Mouse (Mus musculus) T-helper 17 cell (primary cell): ENCODE measurements at regions not wholly inside any gene's neighbourhood (a gene's known extent, or its start where the extent isn't known, plus 50 kb on each side); places are given as distances from the start of the nearest gene placed in this dataset.

ENCODE experiments used
- in situ Hi-C, 2 experiments: fragments of 300-600 bp; cut with MboI, MseI; formaldehyde crosslinking; loops; 1 replicate in 1 of 2; 2 replicates in 1 of 2; pipeline ENCODE4 v1.15.1; 2025; ENCODE audit warnings: high pct_unique_total_duplicates in 2 of 2

GRCm38 (mm10) chr5:139598715-139599114 is 55.4 kb downstream of the Uncx start:
- in situ Hi-C loops: no loop called here

- in situ Hi-C loops: no loop called here
Measured at GRCm38 (mm10) chr5:139599191-139599937, 56.1 kb downstream of the Uncx start.

GRCm38 (mm10) chr5:139600213-139600612 is 56.9 kb downstream of the Uncx start:
- in situ Hi-C loops: loop anchor here in 1 of 2 experiments (25.0 kb wide), 1 partner anchor 1263 kb away; the partner anchor contains the start of gene Pvrig

GRCm38 (mm10) chr5:139602860-139603259 is 59.6 kb downstream of the Uncx start:
- in situ Hi-C loops: loop anchor here in 1 of 2 experiments (25.0 kb wide), 1 partner anchor 1266 kb away; the partner anchor contains the start of gene Pvrig

- in situ Hi-C loops: loop anchor here in 1 of 2 experiments (25.0 kb wide), 1 partner anchor 1266 kb away; the partner anchor contains the start of gene Pvrig
Measured at GRCm38 (mm10) chr5:139603535-139603934, 60.2 kb downstream of the Uncx start.

- in situ Hi-C loops: loop anchor here in 1 of 2 experiments (25.0 kb wide), 1 partner anchor 1267 kb away; the partner anchor contains the start of gene Pvrig
Measured at GRCm38 (mm10) chr5:139604327-139604726, 61.0 kb downstream of the Uncx start.

GRCm38 (mm10) chr5:139610610-139611520 is 67.6 kb downstream of the Uncx start:
- in situ Hi-C loops: loop anchor here in 1 of 2 experiments (25.0 kb wide), 1 partner anchor 1274 kb away; the partner anchor contains the start of gene Pvrig

GRCm38 (mm10) chr5:139612224-139612623 is 68.9 kb downstream of the Uncx start:
- in situ Hi-C loops: loop anchor here in 1 of 2 experiments (25.0 kb wide), 1 partner anchor 1275 kb away; the partner anchor contains the start of gene Pvrig

- in situ Hi-C loops: loop anchor here in 1 of 2 experiments (25.0 kb wide), 1 partner anchor 1275 kb away; the partner anchor contains the start of gene Pvrig
Measured at GRCm38 (mm10) chr5:139612676-139613075, 69.4 kb downstream of the Uncx start.

GRCm38 (mm10) chr5:139613601-139614000 is 70.3 kb downstream of the Uncx start:
- in situ Hi-C loops: loop anchor here in 1 of 2 experiments (25.0 kb wide), 1 partner anchor 1276 kb away; the partner anchor contains the start of gene Pvrig

- in situ Hi-C loops: loop anchor here in 1 of 2 experiments (25.0 kb wide), 1 partner anchor 1282 kb away; the partner anchor contains the start of gene Pvrig
Measured at GRCm38 (mm10) chr5:139619301-139620161, 76.2 kb downstream of the Uncx start.

- in situ Hi-C loops: no loop called here
Measured at GRCm38 (mm10) chr5:139625871-139626460, 82.7 kb downstream of the Uncx start.

- in situ Hi-C loops: no loop called here
Measured at GRCm38 (mm10) chr5:139627552-139627951, 84.3 kb downstream of the Uncx start.

- in situ Hi-C loops: no loop called here
Measured at GRCm38 (mm10) chr5:139637028-139637427, 93.7 kb downstream of the Uncx start.

- in situ Hi-C loops: no loop called here
Measured at GRCm38 (mm10) chr5:139640652-139641612, 95.2 kb downstream of the Micall2 start.

- in situ Hi-C loops: no loop called here
Measured at GRCm38 (mm10) chr5:139644816-139645215, 91.3 kb downstream of the Micall2 start.

- in situ Hi-C loops: no loop called here
Measured at GRCm38 (mm10) chr5:139651041-139651440, 85.1 kb downstream of the Micall2 start.
